Mouse (Mus musculus) erythroblast, embryonic 14.5 days (primary cell): ENCODE measurements around the gene Wap.

Source experiments
- GATA1 ChIP-seq: IDR thresholded peaks from 2 replicates; pipeline ENCODE4 v1.6.1; 2012; ENCODE audit warnings: low read length, inconsistent platforms, mixed read lengths
- TAL1 ChIP-seq: IDR thresholded peaks from 3 replicates; pipeline ENCODE4 v1.6.1; 2012; ENCODE audit warnings: low read length, inconsistent platforms, mixed read lengths

- no peak for TF ChIP-seq GATA1
- TF ChIP-seq TAL1, result no peak
Measured at GRCm38 (mm10) chr11:6597523-6597922, 40.9 kb downstream of the Wap start.
